Mouse (Mus musculus): ENCODE measurements around the gene Mrpl55. TPM values are rescaled to one million over a fixed set of nuclear protein-coding genes. Genes with fewer than 3 reads are reported as not detected.

The Mrpl55 gene
- polyA plus RNA-seq, 1 experiment from 2014 or later = 91.1 TPM

- H3K27me3 ChIP-seq (replicated peaks) = peaks cover 20% of the 10 kb centered on the region
- no peak overlapping the region for H3K27ac ChIP-seq
- no peaks in the 10 kb centered on the region for H3K4me1 ChIP-seq
- H3K9ac ChIP-seq = no peak overlapping the region
- 70% methylated on average over 4 of the region's 4 CpGs for WGBS
- H3K36me3 ChIP-seq = no peaks in the 10 kb centered on the region
- no peak overlapping the region for H3K4me2 ChIP-seq (replicated peaks)
- no peak overlapping the region for H3K4me3 ChIP-seq
- no peak for ATAC-seq (ENCODE audit: low FRiP score, low read depth)
- H3K9me3 ChIP-seq = no peaks in the 10 kb centered on the region
These were observed 31.7 kb upstream of the Mrpl55 start for GRCm38 (mm10) chr11:59170549-59170948.

- 0 out of 2 replicates have a peak, but pooled peaks cover 3% of the 10 kb centered on the region for H3K4me1 ChIP-seq
- WGBS = 55% methylated on average over 6 of the region's 6 CpGs
- no peaks in the 10 kb centered on the region for H3K36me3 ChIP-seq
- H3K9me3 ChIP-seq = no peaks in the 10 kb centered on the region
- H3K27ac ChIP-seq = no peak overlapping the region
- peaks cover 57% of the 10 kb centered on the region for H3K27me3 ChIP-seq (replicated peaks)
- ATAC-seq (ENCODE audit: low FRiP score, low read depth) = no peak
- H3K4me2 ChIP-seq (replicated peaks) = no peak overlapping the region
- H3K9ac ChIP-seq = no peak overlapping the region
- no peak overlapping the region for H3K4me3 ChIP-seq
These were observed 28.0 kb upstream of the Mrpl55 start for GRCm38 (mm10) chr11:59174189-59174838.

- H3K4me2 ChIP-seq (replicated peaks) = peak overlapping the region; percentile 25; the same call in 1 of the 2 replicates
- H3K36me3 ChIP-seq = no peaks in the 10 kb centered on the region
- 0 out of 2 replicates have a peak, but pooled peaks cover 3% of the 10 kb centered on the region for H3K4me1 ChIP-seq
- no peaks in the 10 kb centered on the region for H3K9me3 ChIP-seq
- H3K9ac ChIP-seq = no peak overlapping the region
- H3K27me3 ChIP-seq (replicated peaks) = peaks cover 55% of the 10 kb centered on the region
- peak overlapping the region; percentile 9; the same call in 1 of the 2 replicates for H3K4me3 ChIP-seq
- no peak for ATAC-seq (ENCODE audit: low FRiP score, low read depth)
- H3K27ac ChIP-seq = no peak overlapping the region
- 3% methylated on average over 48 of the region's 48 CpGs for WGBS
These were observed 25.8 kb upstream of the Mrpl55 start for GRCm38 (mm10) chr11:59176475-59176874.

GRCm38 (mm10) chr11:59176921-59177320 is 25.4 kb upstream of the Mrpl55 start:
- H3K4me3 ChIP-seq = no peak overlapping the region
- 0 out of 2 replicates have a peak, but pooled peaks cover 3% of the 10 kb centered on the region for H3K4me1 ChIP-seq
- ATAC-seq (ENCODE audit: low FRiP score, low read depth) = no peak
- no peaks in the 10 kb centered on the region for H3K36me3 ChIP-seq
- peaks cover 55% of the 10 kb centered on the region for H3K27me3 ChIP-seq (replicated peaks)
- no peak overlapping the region for H3K9ac ChIP-seq
- 8% methylated on average over 34 of the region's 34 CpGs for WGBS
- no peak overlapping the region for H3K27ac ChIP-seq
- no peaks in the 10 kb centered on the region for H3K9me3 ChIP-seq
- 0 out of 2 replicates have a peak overlapping the region, but pooled peaks have one; percentile 25 for H3K4me2 ChIP-seq (replicated peaks)

GRCm38 (mm10) chr11:59182864-59183331 is 19.4 kb upstream of the Mrpl55 start, which contains the start of gene Gjc2:
Gene Gjc2, minus strand, starts transcription at chr11:59183213.
- Histone ChIP-seq H3K4me3 (no peak within 1 kb of the TSS), H3K9ac (no peak within 1 kb of the TSS), H3K36me3 (peaks cover 31% of the 10 kb centered on the region), H3K4me1 (no peaks in the 10 kb centered on the region), H3K27ac (no peak within 1 kb of the TSS), H3K27me3 (replicated peaks) (peaks cover 16% of the 10 kb centered on the region), H3K9me3 (no peaks in the 10 kb centered on the region), H3K4me2 (replicated peaks) (no peak within 1 kb of the TSS)
- ATAC-seq (ENCODE audit: low FRiP score, low read depth) = no peak
- WGBS = 39% methylated on average over 3 of the region's 3 CpGs

GRCm38 (mm10) chr11:59183821-59184220 is 18.5 kb upstream of the Mrpl55 start:
- Histone ChIP-seq H3K4me3 (no peak overlapping the region), H3K9ac (no peak overlapping the region), H3K27ac (no peak overlapping the region), H3K9me3 (no peaks in the 10 kb centered on the region), H3K27me3 (replicated peaks) (peaks cover 7% of the 10 kb centered on the region), H3K36me3 (peaks cover 31% of the 10 kb centered on the region), H3K4me2 (replicated peaks) (no peak overlapping the region), H3K4me1 (no peaks in the 10 kb centered on the region)
- WGBS = 47% methylated on average over 3 of the region's 3 CpGs
- 0 out of 2 replicates have a peak, but pooled peaks have one; percentile 44 for ATAC-seq (ENCODE audit: low FRiP score, low read depth)

- 83% methylated on average over 5 of the region's 5 CpGs for WGBS
- H3K27ac ChIP-seq = no peak overlapping the region
These were observed 16.8 kb upstream of the Mrpl55 start for GRCm38 (mm10) chr11:59185490-59185889.

GRCm38 (mm10) chr11:59187706-59188105 is 14.6 kb upstream of the Mrpl55 start:
- Histone ChIP-seq H3K4me2 (replicated peaks) (no peak overlapping the region), H3K27me3 (replicated peaks) (no peaks in the 10 kb centered on the region), H3K36me3 (peaks cover 27% of the 10 kb centered on the region), H3K4me3 (no peak overlapping the region), H3K9ac (no peak overlapping the region), H3K9me3 (no peaks in the 10 kb centered on the region), H3K4me1 (peaks cover 6% of the 10 kb centered on the region; the same call in 1 of the 2 replicates), H3K27ac (no peak overlapping the region)
- WGBS = 68% methylated on average over 6 of the region's 6 CpGs
- ATAC-seq (ENCODE audit: low FRiP score, low read depth) = no peak

More at GRCm38 (mm10) chr11:59185490-59185889, 16.8 kb upstream of the Mrpl55 start:
- no peak overlapping the region for H3K9ac ChIP-seq
- H3K27me3 ChIP-seq (replicated peaks) = no peaks in the 10 kb centered on the region
- no peak for ATAC-seq (ENCODE audit: low FRiP score, low read depth)
- no peak overlapping the region for H3K4me2 ChIP-seq (replicated peaks)
- peaks cover 6% of the 10 kb centered on the region; the same call in 1 of the 2 replicates for H3K4me1 ChIP-seq
- H3K4me3 ChIP-seq = no peak overlapping the region
- H3K36me3 ChIP-seq = peaks cover 31% of the 10 kb centered on the region
- H3K9me3 ChIP-seq = no peaks in the 10 kb centered on the region

- under 1% methylated on average over 59 of the region's 59 CpGs for WGBS
- H3K4me3 ChIP-seq = peak overlapping the region; percentile 58
- peak overlapping the region; percentile 70 for H3K4me2 ChIP-seq (replicated peaks)
- H3K36me3 ChIP-seq = no peaks in the 10 kb centered on the region
- H3K27me3 ChIP-seq (replicated peaks) = no peaks in the 10 kb centered on the region
- H3K4me1 ChIP-seq = peaks cover 6% of the 10 kb centered on the region; the same call in 1 of the 2 replicates
- peak overlapping the region; percentile 38; the same call in 1 of the 2 replicates for H3K27ac ChIP-seq
- peak overlapping the region; percentile 64 for H3K9ac ChIP-seq
- peak; percentile 95 for ATAC-seq (ENCODE audit: low FRiP score, low read depth)
- H3K9me3 ChIP-seq = no peaks in the 10 kb centered on the region
These were observed 10.8 kb upstream of the Mrpl55 start for GRCm38 (mm10) chr11:59191231-59192058.

GRCm38 (mm10) chr11:59192059-59192386 is 10.3 kb upstream of the Mrpl55 start, which contains the start of gene Guk1:
Gene Guk1, minus strand, starts transcription at chr11:59192212.
- ATAC-seq (ENCODE audit: low FRiP score, low read depth) = peak; percentile 22
- no peaks in the 10 kb centered on the region for H3K9me3 ChIP-seq
- no peaks in the 10 kb centered on the region for H3K27me3 ChIP-seq (replicated peaks)
- peak within 1 kb of the TSS; percentile 58 for H3K4me3 ChIP-seq
- peak within 1 kb of the TSS; percentile 64 for H3K9ac ChIP-seq
- H3K4me2 ChIP-seq (replicated peaks) = peak within 1 kb of the TSS; percentile 70
- H3K4me1 ChIP-seq = peaks cover 6% of the 10 kb centered on the region; the same call in 1 of the 2 replicates
- H3K36me3 ChIP-seq = no peaks in the 10 kb centered on the region
- peak within 1 kb of the TSS; percentile 38; the same call in 1 of the 2 replicates for H3K27ac ChIP-seq
- 6% methylated on average over 16 of the region's 16 CpGs for WGBS

GRCm38 (mm10) chr11:59196230-59196629 is 6.1 kb upstream of the Mrpl55 start:
- Histone ChIP-seq H3K9ac (no peak overlapping the region), H3K4me2 (replicated peaks) (no peak overlapping the region), H3K4me3 (no peak overlapping the region), H3K9me3 (no peaks in the 10 kb centered on the region), H3K36me3 (peaks cover 9% of the 10 kb centered on the region; the same call in 1 of the 2 replicates), H3K27ac (no peak overlapping the region), H3K4me1 (peaks cover 4% of the 10 kb centered on the region), H3K27me3 (replicated peaks) (no peaks in the 10 kb centered on the region)
- ATAC-seq (ENCODE audit: low FRiP score, low read depth) = no peak
